Mouse (Mus musculus) forebrain, embryonic 10.5 days (tissue): ENCODE measurements around the gene Tmprss12. TPM values are rescaled to one million over a fixed set of nuclear protein-coding genes. Genes with fewer than 3 reads are reported as not detected.
"Not testable (repeated sequence)": the region's sequence is repeated elsewhere in the genome, so short reads cannot be mapped to it uniquely, and the experiment has no call there.

Experiments
- DNase-seq: peaks from one replicate; pipeline ENCODE4 v3.0.0-alpha.2; 2017; ENCODE audit warnings: low spot score; ENCODE audit errors: extremely low spot score
- H3K27ac ChIP-seq: fragments of 300-500 bp; sonication (generic); 2 replicates; pipeline ENCODE4 v1.5.1; 2016; ENCODE audit warnings: mild to moderate bottlenecking
- H3K27me3 ChIP-seq: fragments of 300-500 bp; sonication (generic); 2 replicates; pipeline ENCODE4 v1.6.1; 2016; ENCODE audit warnings: mild to moderate bottlenecking; ENCODE audit not compliant: poor library complexity, severe bottlenecking
- H3K36me3 ChIP-seq: fragments of 300-500 bp; sonication (generic); replicated peaks from 2 replicates; pipeline ENCODE4 v1.6.1; 2016; ENCODE audit warnings: mild to moderate bottlenecking, moderate library complexity
- H3K4me1 ChIP-seq: fragments of 300-500 bp; sonication (generic); 2 replicates; pipeline ENCODE4 v1.6.1; 2016
- H3K4me3 ChIP-seq: fragments of 300-500 bp; sonication (generic); 2 replicates; pipeline ENCODE4 v1.5.1; 2016; ENCODE audit warnings: mild to moderate bottlenecking, moderate library complexity
- H3K9me3 ChIP-seq: fragments of 300-500 bp; sonication (generic); 2 replicates; pipeline ENCODE4 v1.6.1; 2016; ENCODE audit warnings: mild to moderate bottlenecking, moderate library complexity
- WGBS: fragments of 180-500 bp; shearing (Covaris S2); methylation state at CpG from one replicate; pipeline ENCODE4 v1.1.7; 2016; 5-methylcytosine and 5-hydroxymethylcytosine counted together
- polyA plus RNA-seq: library from polyadenylated mRNA; unstranded; fragments of >200 nt; fragmentation: Nextera tagmentation; extraction: Ambion mirVana; gene quantifications from 2 replicates; pipeline ENCODE4 v1.2.1, GENCODE M21; 2016

The Tmprss12 gene
- polyA plus RNA-seq, 1 experiment from 2014 or later, result not detected

DNA sequence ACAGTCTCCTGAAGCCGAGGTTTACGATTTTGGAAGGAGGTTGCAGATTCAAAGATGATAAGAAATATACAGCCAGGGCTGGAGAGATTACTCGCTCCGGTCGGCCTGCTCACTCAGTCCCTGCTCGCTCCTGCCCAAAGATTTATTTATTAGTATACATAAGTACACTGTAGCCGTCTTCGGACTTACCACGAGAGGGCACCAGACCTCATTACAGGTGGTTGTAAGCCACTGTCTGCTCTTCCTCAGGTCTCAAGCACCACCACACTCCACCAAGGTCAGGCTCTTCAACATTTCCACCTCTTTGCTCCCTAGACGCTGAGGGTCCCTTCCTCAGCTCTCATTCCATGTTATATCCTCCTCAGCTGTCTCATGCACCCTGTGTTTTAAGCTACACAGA is 57.2 kb downstream of the Tmprss12 start:
- H3K27me3 ChIP-seq, H3K4me3 ChIP-seq, H3K36me3 ChIP-seq, DNase-seq, H3K27ac ChIP-seq, H3K9me3 ChIP-seq, H3K4me1 ChIP-seq: not testable (repeated sequence)
- 47% methylated on average over 10 of the region's 10 CpGs for WGBS

DNA sequence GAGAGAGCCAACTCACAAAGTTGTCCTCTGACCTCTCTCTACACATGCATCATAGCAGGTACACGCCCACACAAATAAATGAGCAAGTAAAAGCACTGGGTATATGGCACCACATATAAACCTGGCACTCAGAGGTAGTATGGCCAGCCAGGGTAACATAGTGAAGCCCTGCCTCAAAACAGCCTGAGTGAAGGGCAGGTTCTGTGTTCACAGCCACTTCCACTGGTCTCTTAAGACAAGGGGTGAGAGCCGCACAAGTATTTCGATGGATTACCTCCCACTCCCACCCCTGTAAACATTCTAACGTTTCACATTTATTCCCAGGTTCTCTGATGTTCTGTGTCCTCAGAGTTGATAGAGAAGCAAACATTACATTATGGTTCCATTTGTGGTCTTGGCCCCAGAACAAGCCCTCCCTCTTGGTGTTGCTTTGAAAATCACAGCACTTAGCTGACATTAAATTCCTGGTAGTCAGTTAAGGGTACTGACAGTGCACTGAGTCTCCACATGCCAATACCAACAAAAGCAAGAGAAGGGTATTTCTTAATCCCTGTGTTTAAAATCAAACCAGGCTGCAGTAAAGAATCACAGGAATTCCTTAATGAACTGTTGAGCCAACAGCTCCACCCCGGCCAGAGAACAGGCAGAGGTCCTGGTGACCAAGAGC is 60.8 kb downstream of the Tmprss12 start:
- H3K27me3 ChIP-seq, DNase-seq, H3K27ac ChIP-seq, H3K4me3 ChIP-seq, H3K36me3 ChIP-seq, H3K9me3 ChIP-seq, H3K4me1 ChIP-seq: not testable (repeated sequence)
- WGBS, result 84% methylated on average over 5 of the region's 5 CpGs

Other genes starting within 250 kb of the Tmprss12 start
- gene Dip2b, start 242.2 kb upstream of the Tmprss12 start, polyA plus RNA-seq, result 15.2 and 17.4 TPM in 2 replicates
- gene Atf1, start 53.0 kb upstream of the Tmprss12 start, polyA plus RNA-seq, result 41.4 and 42.7 TPM in 2 replicates
- gene Mettl7a1, start 23.3 kb downstream of the Tmprss12 start, polyA plus RNA-seq, result 3.8 and 3.9 TPM in 2 replicates
- not detected in 2 replicates for gene Mettl7a3, start 54.1 kb downstream of the Tmprss12 start, polyA plus RNA-seq
- not detected in 2 replicates for gene Methig1, start 72.3 kb downstream of the Tmprss12 start, polyA plus RNA-seq
- not detected in 2 replicates for gene Mettl7a2, start 72.4 kb downstream of the Tmprss12 start, polyA plus RNA-seq
- gene Higd1c, start 83.7 kb downstream of the Tmprss12 start, polyA plus RNA-seq, result not detected in 2 replicates
- gene Gm5475, start 141.3 kb downstream of the Tmprss12 start, polyA plus RNA-seq, result 0.05 TPM in 1 of 2 replicates, not detected in the other
- 29.2 and 29.4 TPM in 2 replicates for gene Slc11a2, start 144.2 kb downstream of the Tmprss12 start, polyA plus RNA-seq
- gene Letmd1, start 188.2 kb downstream of the Tmprss12 start, polyA plus RNA-seq, result 39.5 and 41.3 TPM in 2 replicates
- 17.0 and 17.2 TPM in 2 replicates for gene Csrnp2, start 214.7 kb downstream of the Tmprss12 start, polyA plus RNA-seq